Mouse (Mus musculus) testis, adult 2 months (tissue): ENCODE results near the gene Xpnpep1. TPM values are rescaled to one million over a fixed set of nuclear protein-coding genes. Genes with fewer than 3 reads are reported as not detected.

Experiments used
- H3K27ac ChIP-seq: fragments of 200-500 bp; 2 replicates; pipeline ENCODE4 v1.5.1; 2012; ENCODE audit warnings: low read depth, low read length; ENCODE audit not compliant: control insufficient read depth, insufficient read depth
- H3K27me3 ChIP-seq: fragments of 200-500 bp; 2 replicates; pipeline ENCODE4 v1.6.1; 2012; ENCODE audit warnings: mild to moderate bottlenecking, low read length, moderate library complexity; ENCODE audit not compliant: control insufficient read depth, insufficient read depth
- H3K36me3 ChIP-seq: fragments of 200-500 bp; 2 replicates; pipeline ENCODE4 v1.6.1; 2012; ENCODE audit warnings: mild to moderate bottlenecking, low read length; ENCODE audit not compliant: control insufficient read depth, insufficient read depth
- H3K4me1 ChIP-seq: fragments of 200-500 bp; 2 replicates; pipeline ENCODE4 v1.6.1; 2012; ENCODE audit warnings: low read length; ENCODE audit not compliant: control insufficient read depth, insufficient read depth
- H3K4me3 ChIP-seq: fragments of 200-500 bp; 2 replicates; pipeline ENCODE4 v1.5.1; 2012; ENCODE audit warnings: low read depth, mild to moderate bottlenecking, low read length, moderate library complexity, mixed read lengths; ENCODE audit not compliant: control insufficient read depth
- CTCF ChIP-seq: fragments of 200-500 bp; IDR thresholded peaks from 2 replicates; pipeline ENCODE4 v1.5.1; 2012; ENCODE audit warnings: low read depth, mild to moderate bottlenecking, inconsistent platforms, low read length, moderate library complexity; ENCODE audit not compliant: control insufficient read depth, insufficient read depth, insufficient replicate concordance
- POLR2A ChIP-seq: fragments of 200-500 bp; IDR thresholded peaks from 2 replicates; pipeline ENCODE4 v1.6.1; 2012; ENCODE audit warnings: low read depth, mild to moderate bottlenecking, inconsistent platforms, low read length, moderate library complexity; ENCODE audit not compliant: control insufficient read depth
- polyA plus RNA-seq: library from polyadenylated mRNA; depleted of rRNA; stranded (reverse); fragments of >200 nt; gene quantifications from 2 replicates; pipeline ENCODE4 v1.2.3, GENCODE M21; 2012; rRNA removed

Xpnpep1 gene
- polyA plus RNA-seq = 138 and 141 TPM in 2 replicates

DNA sequence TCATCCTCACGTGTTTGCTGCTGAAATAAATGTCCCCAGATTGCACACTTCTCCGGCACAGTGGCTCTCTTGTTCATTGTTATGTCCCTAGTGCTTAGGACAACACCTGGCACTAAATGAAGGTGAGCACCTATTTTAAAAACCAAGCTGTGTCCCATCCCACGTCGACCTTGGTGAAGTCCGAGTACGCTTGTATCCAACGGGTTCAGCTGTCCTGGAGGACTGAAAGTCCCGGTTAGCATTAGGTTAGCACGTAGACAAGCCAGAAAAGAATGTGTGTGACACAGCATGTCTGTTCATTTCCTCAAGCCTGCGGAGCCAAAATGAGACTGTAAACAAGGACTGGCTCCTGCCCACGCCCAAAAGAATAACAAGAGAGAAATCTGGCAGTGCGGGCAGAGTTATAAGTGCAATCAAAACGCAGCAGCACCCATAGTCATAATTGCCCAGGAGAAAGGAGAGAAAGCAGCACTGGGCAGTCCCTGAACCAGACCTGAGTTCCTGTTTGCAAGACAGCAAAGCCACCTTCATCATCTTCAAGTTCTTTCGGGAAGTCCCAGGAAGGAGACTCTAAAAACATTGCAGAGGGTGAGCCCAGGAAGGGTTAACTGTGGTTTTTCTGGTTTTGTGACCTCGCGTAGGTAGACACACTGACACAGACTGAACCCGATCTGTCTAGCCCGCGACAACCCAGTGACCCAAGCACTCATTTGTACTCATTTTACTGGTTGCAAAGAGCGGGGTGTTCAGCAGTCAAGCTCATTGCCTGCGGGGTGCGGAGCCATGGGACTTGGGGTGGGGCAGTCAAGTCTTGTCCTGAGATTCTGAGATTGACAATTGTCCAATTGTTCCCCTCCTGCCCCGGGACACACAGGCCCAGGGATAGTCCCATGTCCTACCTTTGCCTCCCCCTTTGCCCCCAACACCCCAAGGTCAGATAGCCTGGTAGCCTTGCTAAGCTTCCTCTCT is at the start of gene Xpnpep1:
Gene Xpnpep1 (minus strand): TSS at position 51 of the 969 bp plus-strand sequence.
- no peaks in the 10 kb centered on the region for H3K36me3 ChIP-seq
- no peak for TF ChIP-seq POLR2A
- TF ChIP-seq CTCF = no peak
- H3K4me1 ChIP-seq = peaks cover 26% of the 10 kb centered on the region
- peak within 1 kb of the TSS; percentile 94 for H3K4me3 ChIP-seq
- H3K27ac ChIP-seq = peak within 1 kb of the TSS; percentile 85
- no peaks in the 10 kb centered on the region for H3K27me3 ChIP-seq

DNA sequence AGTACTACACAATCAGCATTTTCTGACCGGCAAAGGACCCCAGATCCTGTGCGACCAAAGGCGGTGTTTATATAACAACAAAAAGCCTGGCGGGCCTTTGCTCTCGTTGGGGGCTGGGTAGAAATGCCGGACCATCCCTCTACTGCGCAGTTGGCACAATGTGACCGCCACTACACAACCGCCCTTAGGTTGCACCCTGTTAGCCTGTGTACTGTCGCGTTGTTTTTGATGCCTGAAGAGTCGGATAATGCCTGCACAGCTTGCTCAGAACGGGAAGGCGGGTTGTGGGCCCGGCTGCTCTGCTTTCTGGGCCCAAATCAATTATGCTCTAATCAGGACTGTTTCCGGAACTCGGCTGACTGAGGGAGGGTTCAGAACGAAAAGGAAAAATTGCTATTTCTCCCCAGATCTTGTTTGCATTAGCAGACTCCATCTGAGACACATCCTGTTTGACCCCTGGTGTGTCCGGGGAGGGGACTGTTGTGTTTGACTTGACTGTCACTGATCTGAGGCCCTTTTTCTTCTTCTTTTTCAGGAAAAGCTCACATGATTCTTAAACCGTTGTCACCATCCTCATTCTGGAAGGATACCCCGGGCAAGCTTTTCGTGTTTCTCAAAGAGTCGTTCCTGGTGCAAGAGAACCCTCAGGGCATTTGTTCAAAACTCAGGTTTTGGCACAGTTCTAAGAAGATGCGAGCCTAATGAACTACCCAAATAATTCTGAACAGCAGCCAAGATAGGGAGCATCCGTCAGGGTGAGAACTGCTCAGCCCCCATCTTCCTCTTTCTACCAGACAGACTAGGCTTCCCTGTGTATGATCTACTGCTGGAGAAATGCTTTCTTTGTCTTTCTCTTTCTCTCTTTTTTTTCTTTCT is 47.5 kb upstream of the Xpnpep1 start:
- Histone ChIP-seq H3K27me3 (no peaks in the 10 kb centered on the region), H3K4me3 (no peak overlapping the region), H3K4me1 (no peaks in the 10 kb centered on the region), H3K36me3 (no peaks in the 10 kb centered on the region), H3K27ac (peak overlapping the region; percentile 8; the same call in 1 of the 2 replicates)
- TF ChIP-seq CTCF (no peak), POLR2A (no peak)

DNA sequence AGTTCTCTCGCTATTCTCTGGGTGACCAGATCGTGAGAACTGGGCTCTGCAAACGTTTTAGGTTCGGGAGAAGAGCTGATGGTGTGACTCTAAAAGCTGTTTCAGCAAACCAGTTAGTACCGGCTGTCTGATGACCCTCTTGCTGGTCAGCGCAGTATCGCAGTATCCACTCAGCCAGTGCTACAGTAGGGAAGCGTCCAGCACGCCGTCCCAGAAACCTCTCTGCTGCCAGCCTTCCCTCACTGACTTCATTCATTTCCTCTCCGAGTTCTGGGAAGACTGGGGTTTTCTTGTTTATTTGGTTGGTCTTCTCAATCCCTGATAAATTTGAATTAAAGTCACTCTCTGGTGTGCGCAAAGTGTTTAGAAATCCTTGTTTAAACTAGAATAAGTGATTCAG is 46.8 kb upstream of the Xpnpep1 start:
- Histone ChIP-seq H3K4me1 (no peaks in the 10 kb centered on the region), H3K27ac (no peak overlapping the region), H3K4me3 (no peak overlapping the region), H3K36me3 (no peaks in the 10 kb centered on the region), H3K27me3 (no peaks in the 10 kb centered on the region)
- TF ChIP-seq POLR2A (no peak), CTCF (no peak)

DNA sequence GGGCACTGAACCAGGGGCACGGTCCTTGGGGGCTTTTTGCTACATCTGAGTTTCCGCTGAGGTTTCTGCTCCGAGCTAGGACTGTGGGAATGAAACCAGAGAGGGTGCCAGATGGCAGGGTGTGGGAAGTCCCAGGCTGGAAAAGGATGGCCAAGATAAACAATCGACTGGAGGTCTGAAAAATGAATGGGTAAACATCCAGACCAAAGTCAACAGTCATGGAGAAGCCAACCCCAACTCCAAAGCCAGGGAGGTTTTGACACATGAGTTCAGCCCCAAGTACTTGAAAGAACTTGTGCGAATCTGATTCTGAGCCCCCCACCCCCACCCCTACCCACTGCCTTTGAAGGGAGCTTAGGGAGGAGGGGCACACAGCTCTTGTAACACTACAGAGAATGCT is 44.7 kb upstream of the Xpnpep1 start:
- Histone ChIP-seq H3K4me1 (no peaks in the 10 kb centered on the region), H3K36me3 (no peaks in the 10 kb centered on the region), H3K4me3 (no peak overlapping the region), H3K27ac (no peak overlapping the region), H3K27me3 (no peaks in the 10 kb centered on the region)
- TF ChIP-seq POLR2A (no peak), CTCF (no peak)

DNA sequence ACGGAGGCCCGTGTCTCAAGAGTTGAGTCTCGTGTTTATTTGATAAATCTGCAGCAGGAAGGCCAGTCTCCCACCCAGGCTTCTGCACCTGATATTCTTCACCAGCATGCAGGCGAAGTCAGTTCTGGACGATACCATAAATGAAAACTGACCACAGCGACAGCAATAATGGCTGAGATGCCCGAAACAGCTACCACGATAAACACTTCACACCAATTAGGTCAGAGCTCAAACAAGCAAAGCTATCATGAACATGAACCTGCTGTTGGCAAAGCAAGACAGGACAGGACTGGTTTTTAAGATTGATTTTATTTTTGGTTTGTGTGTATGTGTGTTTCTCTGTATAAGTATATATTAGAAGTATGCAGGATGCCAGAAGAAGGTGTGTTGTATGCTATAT is 42.8 kb upstream of the Xpnpep1 start:
- no peaks in the 10 kb centered on the region for H3K4me1 ChIP-seq
- H3K36me3 ChIP-seq = no peaks in the 10 kb centered on the region
- TF ChIP-seq CTCF (no peak), POLR2A (no peak)
- H3K4me3 ChIP-seq = no peak overlapping the region
- H3K27ac ChIP-seq = no peak overlapping the region
- H3K27me3 ChIP-seq = no peaks in the 10 kb centered on the region

DNA sequence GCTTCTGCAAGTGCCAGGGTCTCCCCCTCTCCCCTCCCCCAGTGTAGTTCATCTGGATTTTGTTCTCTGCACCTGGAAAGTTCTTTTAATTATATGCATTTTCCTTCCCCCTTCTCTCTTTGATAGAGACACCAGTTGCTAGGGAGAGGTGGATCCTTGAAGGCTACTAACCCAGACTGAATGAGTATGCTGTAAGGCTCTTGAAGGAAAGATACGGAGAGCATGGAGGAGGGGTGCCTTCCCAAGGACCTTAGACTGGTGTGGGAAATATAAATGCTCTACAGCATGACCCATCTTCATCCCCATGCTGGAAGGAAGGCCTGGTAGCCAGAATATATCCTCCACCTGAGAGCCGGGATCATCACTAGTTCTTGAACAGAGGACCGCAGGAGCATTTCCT is 41.3 kb upstream of the Xpnpep1 start:
- TF ChIP-seq POLR2A (no peak), CTCF (no peak)
- Histone ChIP-seq H3K27me3 (peaks cover 2% of the 10 kb centered on the region), H3K27ac (no peak overlapping the region), H3K36me3 (no peaks in the 10 kb centered on the region), H3K4me1 (peaks cover 2% of the 10 kb centered on the region; the same call in 1 of the 2 replicates), H3K4me3 (no peak overlapping the region)

DNA sequence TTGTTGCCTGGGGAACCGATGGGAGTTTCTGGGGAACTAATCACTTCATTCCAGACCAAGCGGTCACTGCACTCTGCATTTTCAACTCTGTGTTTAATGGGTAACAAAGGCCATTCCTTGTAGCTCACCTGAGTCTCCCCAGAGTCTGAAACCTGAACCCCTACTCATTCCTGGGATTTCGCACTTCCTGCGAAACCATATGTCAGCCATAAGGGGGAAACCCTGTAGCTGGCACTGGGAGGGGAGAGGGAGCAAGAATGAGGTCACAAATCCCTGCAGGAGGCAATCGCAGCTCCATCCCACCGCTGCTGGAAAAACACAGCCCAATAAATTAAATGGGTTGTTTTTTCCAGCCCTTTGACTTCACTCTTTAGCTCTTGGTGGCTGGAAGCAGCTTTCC is 40.9 kb upstream of the Xpnpep1 start:
- Histone ChIP-seq H3K4me3 (no peak overlapping the region), H3K36me3 (no peaks in the 10 kb centered on the region), H3K4me1 (peaks cover 6% of the 10 kb centered on the region; the same call in 1 of the 2 replicates), H3K27me3 (peaks cover 4% of the 10 kb centered on the region), H3K27ac (no peak overlapping the region)
- TF ChIP-seq POLR2A (no peak), CTCF (no peak)
